Mouse (Mus musculus) layer of hippocampus, postnatal 36 days (tissue): ENCODE measurements around the gene Fut8. TPM values are rescaled to one million over a fixed set of nuclear protein-coding genes. Genes with fewer than 3 reads are reported as not detected.
"Not testable (repeated sequence)": the region's sequence is repeated elsewhere in the genome, so short reads cannot be mapped to it uniquely, and the experiment has no call there.

Experiments
- DNase-seq, 2 experiments: peaks; one replicate each; pipeline ENCODE4 v3.0.0; 2022
- total RNA-seq, 2 experiments: library from RNA; stranded (reverse); gene quantifications; 2 replicates each; pipeline ENCODE4 v1.2.3; 2021

Fut8 gene
- total RNA-seq, 2 experiments from 2014 or later: 79.0 to 79.3 TPM

- no peak for DNase-seq
These were observed 264.3 kb downstream of the Fut8 start for GRCm38 (mm10) chr12:77502243-77502642.

- DNase-seq: no peak
These were observed 267.5 kb downstream of the Fut8 start for GRCm38 (mm10) chr12:77505431-77505830.

- no peak for DNase-seq
These were observed 269.8 kb downstream of the Fut8 start for GRCm38 (mm10) chr12:77507770-77508169.

- no peak for DNase-seq
These were observed 272.8 kb downstream of the Fut8 start for GRCm38 (mm10) chr12:77510758-77511157.

GRCm38 (mm10) chr12:77511206-77511605 is 273.3 kb downstream of the Fut8 start:
- DNase-seq: no peak

- no peak for DNase-seq
These were observed 273.7 kb downstream of the Fut8 start for GRCm38 (mm10) chr12:77511631-77512030.

- DNase-seq: no peak
These were observed 278.9 kb downstream of the Fut8 start for GRCm38 (mm10) chr12:77516805-77517204.

- no peak for DNase-seq
These were observed 279.8 kb downstream of the Fut8 start for GRCm38 (mm10) chr12:77517691-77518090.

- DNase-seq: no peak
These were observed 281.7 kb downstream of the Fut8 start for GRCm38 (mm10) chr12:77519534-77520102.

- DNase-seq: not testable (repeated sequence)
These were observed 286.1 kb downstream of the Fut8 start for GRCm38 (mm10) chr12:77524014-77524413.
